Mouse (Mus musculus) heart, adult 2 months (tissue): ENCODE data around the gene Ezh1.

ENCODE experiments used
- CTCF ChIP-seq: fragments of 200-600 bp; IDR thresholded peaks from 2 replicates; pipeline ENCODE4 v1.8.1; 2022; ENCODE audit warnings: antibody characterized with exemption, mild to moderate bottlenecking, moderate library complexity
- EP300 ChIP-seq: fragments of 200-500 bp; IDR thresholded peaks from 2 replicates; pipeline ENCODE4 v1.6.1; 2011; ENCODE audit warnings: low read depth, low read length, control low read depth; ENCODE audit not compliant: insufficient read depth
- POLR2A ChIP-seq: fragments of 200-500 bp; IDR thresholded peaks from 2 replicates; pipeline ENCODE4 v1.6.1; 2011; ENCODE audit warnings: mild to moderate bottlenecking, low read depth, low read length, control low read depth; ENCODE audit not compliant: insufficient read depth

DNA sequence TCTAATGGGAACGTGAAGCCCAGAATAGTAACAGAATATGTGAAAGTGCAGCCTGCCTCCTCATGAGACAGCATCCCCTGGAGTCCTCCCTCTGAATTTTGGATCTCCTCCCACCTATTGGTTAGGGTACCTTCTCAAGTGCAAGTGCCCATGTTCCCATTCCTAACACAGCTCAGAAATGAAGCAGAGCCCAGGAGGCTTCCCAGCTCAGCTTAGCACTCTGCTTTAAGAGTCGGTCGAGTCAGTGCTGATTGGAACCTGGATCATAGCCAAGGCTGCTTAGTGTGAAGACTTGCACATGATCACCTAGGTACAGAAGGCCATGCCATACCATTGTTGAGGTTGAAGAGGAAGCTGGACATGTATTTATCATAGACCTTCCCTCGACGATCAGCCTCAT is 32.1 kb downstream of the Ezh1 start:
- TF ChIP-seq POLR2A (no peak), EP300 (no peak), CTCF (no peak)
